Mouse (Mus musculus) telencephalon, adult 2 months (tissue): ENCODE results near the gene Rexo1.

Source experiments
- DNase-seq: peaks from one replicate; pipeline ENCODE4 v3.0.0-alpha.2; 2011; ENCODE audit warnings: low read depth, low spot score

Rexo1 gene

GRCm38 (mm10) chr10:80584642-80585552 lies 23.5 kb upstream of the Rexo1 start:
- DNase-seq, result no peak

- no peak for DNase-seq
Observed at GRCm38 (mm10) chr10:80584045-80584488, 22.7 kb upstream of the Rexo1 start.

- no peak for DNase-seq
Observed at GRCm38 (mm10) chr10:80583047-80583446, 21.7 kb upstream of the Rexo1 start.

- no peak for DNase-seq
Observed at GRCm38 (mm10) chr10:80578911-80579310, 17.6 kb upstream of the Rexo1 start.

GRCm38 (mm10) chr10:80578131-80578750 lies 16.9 kb upstream of the Rexo1 start:
- DNase-seq, result no peak

- peak; percentile 80 for DNase-seq
Observed at GRCm38 (mm10) chr10:80577195-80578130, 16.1 kb upstream of the Rexo1 start, which contains the start of gene Klf16. Gene Klf16, minus strand, starts transcription at chr10:80577321.

GRCm38 (mm10) chr10:80576351-80577194 lies 15.2 kb upstream of the Rexo1 start:
- DNase-seq, result no peak

- no peak for DNase-seq
Observed at GRCm38 (mm10) chr10:80575925-80576324, 14.6 kb upstream of the Rexo1 start.

GRCm38 (mm10) chr10:80574896-80575295 lies 13.5 kb upstream of the Rexo1 start:
- no peak for DNase-seq

GRCm38 (mm10) chr10:80573944-80574343 lies 12.6 kb upstream of the Rexo1 start:
- peak; percentile 85 for DNase-seq

- DNase-seq, result no peak
Observed at GRCm38 (mm10) chr10:80572477-80572876, 11.1 kb upstream of the Rexo1 start.

GRCm38 (mm10) chr10:80570871-80571836 lies 9.8 kb upstream of the Rexo1 start:
- DNase-seq, result no peak

GRCm38 (mm10) chr10:80570419-80570818 lies 9.1 kb upstream of the Rexo1 start:
- no peak for DNase-seq

- no peak for DNase-seq
Observed at GRCm38 (mm10) chr10:80569664-80570066, 8.3 kb upstream of the Rexo1 start.

GRCm38 (mm10) chr10:80568876-80569275 lies 7.5 kb upstream of the Rexo1 start:
- no peak for DNase-seq

GRCm38 (mm10) chr10:80566375-80567092 lies 5.2 kb upstream of the Rexo1 start:
- DNase-seq, result peak; percentile 77

- DNase-seq, result no peak
Observed at GRCm38 (mm10) chr10:80560621-80561020, 739 bp downstream of the Rexo1 start.

GRCm38 (mm10) chr10:80559431-80559830 lies 1.9 kb downstream of the Rexo1 start:
- DNase-seq, result no peak
